Mouse (Mus musculus): ENCODE measurements around the gene Camk1d.

GRCm38 (mm10) chr2:5363836-5364235, 350.5 kb downstream of the Camk1d start:
- TF ChIP-seq CTCF (IDR thresholded peaks at IDR 0.05; ENCODE audit: insufficient read depth, low read depth, low read length) = no peak
- no peak for TF ChIP-seq POLR2A (IDR thresholded peaks at IDR 0.05; ENCODE audit: insufficient read depth, low read depth, low read length)
